Mouse (Mus musculus) macrophage (primary cell): ENCODE measurements around the gene Ugp2. TPM values are rescaled to one million over a fixed set of nuclear protein-coding genes. Genes with fewer than 3 reads are reported as not detected.

ENCODE experiments used
- H3K27ac ChIP-seq: fragments of 350-480 bp; formaldehyde crosslinking; 2 replicates; pipeline ENCODE4 v1.9.0; 2021
- H3K36me3 ChIP-seq: fragments of 350-480 bp; formaldehyde crosslinking; 2 replicates; pipeline ENCODE4 v1.9.0; 2021; ENCODE audit errors: inconsistent target
- H3K4me3 ChIP-seq: fragments of 350-480 bp; formaldehyde crosslinking; 2 replicates; pipeline ENCODE4 v1.9.0; 2021; ENCODE audit errors: inconsistent target
- H3K79me2 ChIP-seq: fragments of 350-480 bp; formaldehyde crosslinking; 2 replicates; pipeline ENCODE4 v1.9.0; 2021; ENCODE audit errors: inconsistent target
- WGBS: methylation state at CpG from one replicate; pipeline ENCODE4 v1.1.7; 2026; ENCODE audit warnings: inconsistent platforms; ENCODE audit not compliant: missing documents; 5-methylcytosine and 5-hydroxymethylcytosine counted together
- polyA plus RNA-seq: library from polyadenylated mRNA; stranded (reverse); fragments of 250-400 nt; gene quantifications from 3 replicates; pipeline ENCODE4 v1.2.4, GENCODE M21; 2018; ENCODE audit warnings: inconsistent platforms
- total RNA-seq, 78 experiments: library from RNA; depleted of rRNA; stranded (reverse); fragments of 250-400 nt; gene quantifications; 1 replicate in 9 of 78; 2 replicates in 24 of 78; 3 replicates in 43 of 78; 4 replicates in 2 of 78; pipeline ENCODE4 v1.2.4; 2018; ENCODE audit warnings: inconsistent platforms in 56 of 78

Ugp2 gene
- total RNA-seq (2018; cell fraction: chromatin; rRNA removed): 10 to 100 TPM in 25 of 26 experiments, 1 to 10 TPM in 1; 9.8 to 45.6 (median 26.3) TPM
- 10 to 100 TPM; 67.6 to 89.7 (median 79.7) TPM for total RNA-seq (2018; cell fraction: cytosol; rRNA removed)
- total RNA-seq (2018; cell fraction: nucleus; rRNA removed): 10 to 100 TPM; 23.3 to 47.2 (median 35.3) TPM
- 77.9 to 116 TPM (median 101 TPM) in 3 replicates for polyA plus RNA-seq

DNA sequence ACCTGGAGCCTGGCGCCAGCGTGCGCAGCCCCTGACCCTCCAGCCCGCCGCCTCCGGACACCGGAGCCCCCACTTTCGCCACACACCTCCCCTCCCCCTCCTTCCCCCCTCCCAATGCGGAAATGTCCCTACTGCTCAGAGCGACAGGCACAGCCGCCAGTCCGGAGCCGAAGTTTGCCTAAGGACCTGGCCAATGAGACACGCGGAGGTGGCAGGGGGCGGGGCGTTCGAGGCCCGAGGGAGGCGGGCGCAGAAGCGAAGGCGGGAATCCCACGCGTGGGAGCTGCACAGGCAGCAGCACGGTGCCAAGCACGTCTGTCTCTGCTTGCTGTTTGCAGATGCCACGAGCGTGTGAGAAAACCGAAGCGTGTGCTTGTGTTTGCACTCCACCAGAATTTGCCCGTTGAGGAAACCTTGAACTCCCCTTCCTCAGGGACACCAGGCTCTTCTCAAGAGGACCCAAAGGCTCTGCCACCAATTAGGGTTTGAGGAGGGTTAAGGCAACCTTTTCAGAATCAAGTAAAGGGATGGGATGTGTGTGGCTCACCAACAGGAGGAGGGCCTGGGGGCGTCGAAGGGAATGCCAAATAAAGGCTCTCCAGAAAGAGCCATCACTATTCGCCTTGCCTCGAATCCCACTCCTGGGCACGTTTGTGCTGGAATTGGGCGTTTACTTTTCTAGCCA, at the start of gene Ugp2:
TSS of gene Ugp2 (minus strand) at position 80 of the 685 bp plus-strand sequence.
- Histone ChIP-seq H3K79me2 (peaks cover 40% of the 10 kb centered on the region), H3K4me3 (peak within 1 kb of the TSS; percentile 74), H3K36me3 (no peaks in the 10 kb centered on the region), H3K27ac (peak within 1 kb of the TSS; percentile 55)
- 10% methylated on average over 28 of the region's 38 CpGs for WGBS

DNA sequence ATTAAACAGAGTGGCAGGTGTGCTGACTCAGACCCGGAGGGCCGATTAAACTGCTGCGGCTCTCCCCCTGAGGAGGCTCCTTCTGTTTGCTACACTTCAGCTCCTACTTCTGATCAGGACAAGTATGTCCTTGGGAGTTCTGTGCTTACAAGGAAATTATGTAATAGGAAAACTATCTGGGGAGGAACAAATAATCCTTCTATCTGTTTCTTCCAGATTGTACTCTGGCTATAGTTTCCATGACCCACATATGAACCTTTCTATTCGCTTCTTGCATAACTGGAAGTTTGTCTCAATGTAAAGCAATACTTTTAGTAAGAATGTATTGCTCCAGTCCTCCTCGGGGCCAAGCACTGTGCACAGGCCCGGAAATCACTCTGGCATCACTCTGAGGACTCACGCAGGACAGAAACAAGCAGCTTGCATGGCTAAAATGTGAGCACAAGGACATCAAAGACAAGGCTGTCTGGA, 43.9 kb upstream of the Ugp2 start:
- H3K27ac ChIP-seq: no peak overlapping the region
- H3K36me3 ChIP-seq: no peaks in the 10 kb centered on the region
- WGBS: 69% methylated on average over 7 of the region's 7 CpGs
- no peaks in the 10 kb centered on the region for H3K79me2 ChIP-seq
- H3K4me3 ChIP-seq: no peak overlapping the region

DNA sequence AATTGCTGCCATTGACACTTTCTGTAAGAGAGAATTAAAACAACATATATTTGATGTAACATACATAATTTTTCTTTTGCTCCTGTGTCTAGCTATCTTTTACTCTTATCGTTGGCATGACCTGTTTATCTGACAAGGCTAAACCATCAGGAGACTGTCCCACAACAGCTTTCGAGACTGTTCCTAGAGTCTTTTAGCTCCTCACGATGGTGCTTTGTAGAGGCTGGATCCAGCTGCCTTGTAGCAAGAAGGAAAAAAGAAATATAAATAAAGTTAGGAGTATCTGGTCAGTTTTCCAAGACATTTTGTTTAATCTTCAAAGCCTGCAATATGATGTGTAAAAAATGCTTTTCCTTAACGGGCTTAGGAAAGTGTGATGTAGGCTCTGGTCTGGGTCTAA, 35.7 kb upstream of the Ugp2 start:
- Histone ChIP-seq H3K27ac (no peak overlapping the region), H3K36me3 (no peaks in the 10 kb centered on the region), H3K4me3 (no peak overlapping the region), H3K79me2 (no peaks in the 10 kb centered on the region)
- 98% methylated on average over 4 of the region's 4 CpGs for WGBS

DNA sequence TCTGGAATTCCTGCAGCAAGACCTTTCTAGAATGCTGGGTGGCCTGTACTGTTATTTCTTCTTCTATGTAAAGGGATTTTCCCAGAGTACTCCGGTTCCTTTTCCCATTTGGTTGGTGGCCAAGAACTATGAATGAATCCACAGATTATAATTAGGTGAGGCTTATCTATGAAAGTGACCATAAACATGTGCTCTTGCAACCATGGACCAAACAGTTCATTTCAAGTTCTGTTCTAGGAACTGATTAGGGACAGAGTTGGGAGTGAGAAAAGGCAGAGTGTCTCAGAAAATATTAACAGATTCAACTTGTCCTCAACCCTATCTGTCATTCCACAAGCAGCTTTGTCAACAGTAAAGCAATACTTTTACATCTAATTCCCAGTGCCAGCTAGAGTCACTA, 35.1 kb upstream of the Ugp2 start:
- H3K79me2 ChIP-seq: no peaks in the 10 kb centered on the region
- H3K27ac ChIP-seq: no peak overlapping the region
- H3K4me3 ChIP-seq: no peak overlapping the region
- no peaks in the 10 kb centered on the region for H3K36me3 ChIP-seq
- WGBS: 100% methylated on average over 1 of the region's 1 CpGs

GRCm38 (mm10) chr11:21403877-21404276, 32.9 kb upstream of the Ugp2 start:
- WGBS: 8% methylated on average over 1 of the region's 1 CpGs
- H3K36me3 ChIP-seq: no peaks in the 10 kb centered on the region
- no peaks in the 10 kb centered on the region for H3K79me2 ChIP-seq
- no peak overlapping the region for H3K4me3 ChIP-seq
- no peak overlapping the region for H3K27ac ChIP-seq

DNA sequence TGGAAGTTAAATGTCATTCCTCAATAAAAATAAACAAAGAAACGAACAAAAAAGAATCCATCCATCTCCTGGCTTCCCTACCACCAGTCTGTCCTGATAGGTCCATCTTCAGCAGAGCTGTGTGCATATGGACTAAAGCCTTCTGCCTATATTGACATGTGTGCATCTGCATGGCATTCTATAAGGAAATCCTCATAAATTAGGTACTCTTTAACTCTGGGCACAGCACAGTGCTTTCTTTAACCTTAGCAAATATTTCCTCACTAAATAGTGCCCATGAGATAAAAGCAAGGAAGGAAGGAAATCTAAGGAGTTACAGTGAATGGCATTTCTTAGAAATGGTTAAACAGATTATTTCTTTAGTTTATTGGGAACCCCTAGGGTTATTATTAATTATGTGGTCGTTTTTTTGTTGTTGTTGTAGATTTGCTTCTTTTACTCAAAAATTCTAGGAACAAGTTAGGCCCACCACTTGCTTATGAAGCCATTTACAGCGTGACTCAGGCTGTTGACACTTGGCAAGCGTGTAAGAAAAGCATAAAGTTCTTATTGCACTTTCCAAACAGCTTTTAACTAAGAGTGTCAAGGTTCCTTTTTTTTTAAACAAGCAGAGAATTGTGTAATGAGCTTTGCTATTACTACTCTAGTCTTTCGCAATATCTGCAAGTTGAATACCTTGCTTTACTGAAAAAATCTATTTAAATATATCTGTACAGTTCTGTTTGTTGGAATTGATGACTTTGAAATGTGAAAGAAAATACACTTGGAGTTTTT, 31.7 kb upstream of the Ugp2 start:
- Histone ChIP-seq H3K36me3 (no peaks in the 10 kb centered on the region), H3K79me2 (no peaks in the 10 kb centered on the region), H3K27ac (peak overlapping the region; percentile 40), H3K4me3 (no peak overlapping the region)
- WGBS: 14% methylated on average over 5 of the region's 5 CpGs

GRCm38 (mm10) chr11:21401248-21401647, 30.2 kb upstream of the Ugp2 start:
- WGBS: 93% methylated on average over 2 of the region's 2 CpGs
- Histone ChIP-seq H3K79me2 (no peaks in the 10 kb centered on the region), H3K4me3 (no peak overlapping the region), H3K36me3 (no peaks in the 10 kb centered on the region), H3K27ac (no peak overlapping the region)

- no peak overlapping the region for H3K27ac ChIP-seq
- H3K79me2 ChIP-seq: no peaks in the 10 kb centered on the region
- WGBS: 100% methylated on average over 5 of the region's 5 CpGs
- no peaks in the 10 kb centered on the region for H3K36me3 ChIP-seq
- no peak overlapping the region for H3K4me3 ChIP-seq
Observed at GRCm38 (mm10) chr11:21399186-21399681, 28.2 kb upstream of the Ugp2 start.

- no peak overlapping the region for H3K27ac ChIP-seq
- WGBS: 94% methylated on average over 7 of the region's 7 CpGs
- H3K4me3 ChIP-seq: no peak overlapping the region
- H3K79me2 ChIP-seq: no peaks in the 10 kb centered on the region
- H3K36me3 ChIP-seq: no peaks in the 10 kb centered on the region
Observed at GRCm38 (mm10) chr11:21398464-21398863, 27.5 kb upstream of the Ugp2 start.

DNA sequence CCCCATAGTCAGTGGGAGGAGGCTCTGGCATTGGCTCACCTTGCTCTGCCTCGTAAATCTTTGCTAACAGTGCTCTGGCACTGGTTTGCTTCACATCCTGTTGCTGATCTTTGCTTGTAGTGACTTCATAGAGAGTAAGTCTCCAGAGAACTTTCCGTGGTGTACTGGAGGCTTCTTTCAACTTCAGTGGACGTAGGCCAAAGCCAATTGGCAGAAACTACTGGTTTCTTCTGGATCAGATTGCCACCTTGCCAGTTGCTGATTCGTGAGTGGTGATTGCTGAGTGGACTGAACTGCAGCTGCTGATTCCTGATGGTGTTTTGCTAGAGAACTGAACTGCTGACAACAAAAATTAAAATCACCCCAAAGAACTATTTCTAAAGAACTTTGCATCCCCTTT, 15.8 kb upstream of the Ugp2 start:
- Histone ChIP-seq H3K4me3 (no peak overlapping the region), H3K27ac (no peak overlapping the region), H3K79me2 (no peaks in the 10 kb centered on the region), H3K36me3 (no peaks in the 10 kb centered on the region)
- 75% methylated on average over 4 of the region's 4 CpGs for WGBS

GRCm38 (mm10) chr11:21374096-21374495, 3.1 kb upstream of the Ugp2 start:
- Histone ChIP-seq H3K27ac (no peak overlapping the region), H3K79me2 (peaks cover 11% of the 10 kb centered on the region), H3K4me3 (no peak overlapping the region), H3K36me3 (no peaks in the 10 kb centered on the region)
- 100% methylated on average over 3 of the region's 3 CpGs for WGBS

GRCm38 (mm10) chr11:21370399-21371121, 441 bp downstream of the Ugp2 start:
- peaks cover 47% of the 10 kb centered on the region for H3K79me2 ChIP-seq
- peak overlapping the region; percentile 55 for H3K27ac ChIP-seq
- WGBS: 1% methylated on average over 53 of the region's 69 CpGs
- peak overlapping the region; percentile 74 for H3K4me3 ChIP-seq
- H3K36me3 ChIP-seq: no peaks in the 10 kb centered on the region

DNA sequence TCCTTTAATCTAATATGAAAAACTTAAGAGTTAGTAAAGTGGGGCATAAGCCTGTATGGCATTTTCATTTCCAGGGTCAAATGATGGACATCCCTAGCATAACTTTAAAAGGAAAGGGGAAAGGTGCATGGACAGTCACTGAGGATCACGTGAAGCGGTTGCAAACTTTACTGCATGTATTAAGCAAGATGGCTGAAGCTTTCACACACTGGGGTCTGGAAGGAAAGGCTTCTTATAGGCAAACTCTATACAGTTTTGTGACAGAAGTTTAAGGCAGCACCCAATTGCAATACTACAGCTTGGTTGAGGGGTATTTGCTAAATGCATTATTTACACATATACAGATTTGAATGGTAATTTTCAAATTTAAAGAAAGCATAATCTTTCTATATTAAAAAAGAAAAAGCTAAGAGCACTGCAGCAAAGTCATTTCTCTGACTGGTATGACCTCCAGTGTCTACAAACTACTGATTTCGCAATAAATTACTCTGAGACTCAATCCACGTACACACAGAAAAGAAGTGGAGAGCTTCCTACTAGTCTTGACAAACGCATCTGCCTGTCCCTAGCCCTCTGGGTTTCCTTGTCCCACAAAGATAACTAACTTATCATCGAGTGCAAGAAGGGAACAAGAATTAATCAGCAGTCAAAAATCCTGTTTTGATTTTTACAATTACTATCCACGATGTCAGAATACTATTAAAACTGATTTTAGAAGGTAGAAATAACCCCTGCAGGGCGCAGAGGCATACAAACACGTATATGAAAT, 1.6 kb downstream of the Ugp2 start:
- Histone ChIP-seq H3K27ac (peak overlapping the region; percentile 55), H3K79me2 (peaks cover 58% of the 10 kb centered on the region), H3K36me3 (no peaks in the 10 kb centered on the region), H3K4me3 (peak overlapping the region; percentile 74)
- 19% methylated on average over 9 of the region's 9 CpGs for WGBS

DNA sequence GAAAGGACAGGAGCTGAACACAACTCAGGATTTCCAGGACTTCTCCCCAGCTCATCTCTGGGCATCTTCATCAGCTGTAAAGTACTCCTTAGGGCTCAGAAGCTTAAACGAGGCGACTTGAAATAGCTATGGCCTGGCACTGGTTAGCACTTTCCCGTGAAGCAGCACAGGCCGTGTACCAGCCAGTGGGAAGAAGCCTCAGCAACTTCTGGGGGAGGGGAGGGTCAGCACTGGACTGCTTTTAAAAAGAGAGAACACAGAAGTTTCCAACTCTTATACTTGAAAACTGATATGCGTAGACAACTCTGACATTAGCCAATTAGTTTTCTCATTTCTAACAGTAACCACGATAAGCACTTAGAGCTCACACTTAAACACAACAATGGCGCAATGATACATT, 2.5 kb downstream of the Ugp2 start:
- Histone ChIP-seq H3K79me2 (peaks cover 68% of the 10 kb centered on the region), H3K36me3 (no peaks in the 10 kb centered on the region), H3K4me3 (no peak overlapping the region), H3K27ac (no peak overlapping the region)
- WGBS: 96% methylated on average over 7 of the region's 7 CpGs
